Mouse (Mus musculus): ENCODE measurements at regions not wholly inside any gene's neighbourhood (a gene's known extent, or its start where the extent isn't known, plus 50 kb on each side); places are given as distances from the start of the nearest gene placed in this dataset.
A peak's percentile ranks its signal among the peaks of the same experiment; 100 is the strongest.

DNA sequence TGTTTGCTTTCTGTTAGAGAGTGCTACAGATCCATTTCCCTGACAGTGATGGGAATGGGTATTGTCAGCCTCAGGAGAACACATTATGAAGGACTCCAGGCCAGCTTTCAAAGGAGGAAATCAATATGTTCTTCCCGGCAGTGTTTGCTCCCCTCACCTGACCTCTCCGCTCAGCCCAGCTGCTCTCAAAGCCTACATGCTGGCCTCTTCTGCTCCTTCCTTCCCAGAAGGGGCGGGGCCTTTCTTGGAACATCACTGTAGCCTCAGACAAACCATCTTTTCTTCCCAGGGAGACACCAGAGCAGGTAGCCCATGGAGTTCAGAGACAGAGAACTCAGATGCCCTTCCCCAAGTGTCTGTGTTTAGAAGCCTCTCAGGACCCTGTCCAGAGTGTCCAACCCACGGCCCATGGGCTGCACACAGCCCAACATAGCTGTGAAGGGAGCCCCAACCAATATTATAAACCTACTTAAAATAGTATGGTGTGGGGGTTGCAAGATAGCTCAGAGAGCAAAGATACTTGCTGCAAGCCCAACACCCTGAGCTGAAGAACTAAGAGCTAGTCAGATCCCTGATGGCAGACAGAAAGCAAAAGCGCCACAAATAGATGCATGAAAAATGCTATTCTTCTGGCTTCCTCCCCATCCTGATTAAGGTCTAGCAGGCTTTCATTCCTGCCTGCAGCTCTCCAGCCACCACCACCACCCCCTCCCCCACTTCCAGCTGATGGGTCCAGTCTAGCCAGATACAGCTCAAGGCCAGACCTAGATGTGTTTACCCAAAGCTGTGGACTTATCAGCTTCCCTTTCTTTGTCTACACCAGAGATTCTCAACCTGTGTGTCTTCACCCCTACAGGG is 141.8 kb upstream of the Hs6st1 start:
- Histone ChIP-seq H3K4me1 (ENCODE audit: control insufficient read depth, insufficient read depth, low read length) (peaks cover 19% of the 10 kb centered on the region), H3K9me3 (replicated peaks; ENCODE audit: control insufficient read depth, low read length) (no peaks in the 10 kb centered on the region), H3K4me3 (ENCODE audit: low read depth, low read length) (no peak overlapping the region), H3K36me3 (ENCODE audit: control insufficient read depth, insufficient read depth, low read length) (no peaks in the 10 kb centered on the region), H3K9ac (ENCODE audit: low read depth, low read length) (peak overlapping the region; percentile 46), H3K27ac (ENCODE audit: low read depth, low read length) (peak overlapping the region; percentile 89), H3K4me2 (peak overlapping the region; percentile 16; the same call in 1 of the 2 replicates), H3K27me3 (ENCODE audit: control insufficient read depth, insufficient read depth, low read length) (no peaks in the 10 kb centered on the region)
- peak; percentile 78 for ATAC-seq (replicated peaks; ENCODE audit: insufficient number of reproducible peaks, low FRiP score, low TSS enrichment)
- WGBS (ENCODE audit: insufficient replicate concordance) = 40% methylated on average over 5 of the region's 5 CpGs

DNA sequence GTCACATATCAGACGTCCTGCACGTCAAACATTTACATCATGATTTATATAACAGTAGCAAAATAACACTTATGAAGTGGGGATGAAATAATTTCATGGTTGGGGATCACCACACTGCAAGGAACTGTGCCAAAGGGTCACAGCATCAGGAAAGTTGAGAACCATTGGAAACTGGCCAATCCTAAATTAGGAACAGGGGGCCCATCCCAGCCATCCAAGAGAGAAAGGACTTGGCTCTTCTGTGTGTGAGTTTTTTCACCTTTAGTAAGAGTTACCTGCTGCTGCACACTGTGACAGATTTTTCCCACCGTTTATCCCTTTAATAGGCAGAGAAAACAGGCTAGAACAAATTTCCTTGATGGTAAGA is 141.2 kb upstream of the Hs6st1 start:
- no peaks in the 10 kb centered on the region for H3K9me3 ChIP-seq (replicated peaks; ENCODE audit: control insufficient read depth, low read length)
- H3K4me1 ChIP-seq (ENCODE audit: control insufficient read depth, insufficient read depth, low read length) = peaks cover 19% of the 10 kb centered on the region
- WGBS (ENCODE audit: insufficient replicate concordance) = 28% methylated on average over 3 of the region's 3 CpGs
- H3K27me3 ChIP-seq (ENCODE audit: control insufficient read depth, insufficient read depth, low read length) = no peaks in the 10 kb centered on the region
- no peak overlapping the region for H3K4me3 ChIP-seq (ENCODE audit: low read depth, low read length)
- no peaks in the 10 kb centered on the region for H3K36me3 ChIP-seq (ENCODE audit: control insufficient read depth, insufficient read depth, low read length)
- H3K4me2 ChIP-seq = no peak overlapping the region
- no peak overlapping the region for H3K9ac ChIP-seq (ENCODE audit: low read depth, low read length)
- ATAC-seq (replicated peaks; ENCODE audit: insufficient number of reproducible peaks, low FRiP score, low TSS enrichment) = no peak
- peak overlapping the region; percentile 89 for H3K27ac ChIP-seq (ENCODE audit: low read depth, low read length)

DNA sequence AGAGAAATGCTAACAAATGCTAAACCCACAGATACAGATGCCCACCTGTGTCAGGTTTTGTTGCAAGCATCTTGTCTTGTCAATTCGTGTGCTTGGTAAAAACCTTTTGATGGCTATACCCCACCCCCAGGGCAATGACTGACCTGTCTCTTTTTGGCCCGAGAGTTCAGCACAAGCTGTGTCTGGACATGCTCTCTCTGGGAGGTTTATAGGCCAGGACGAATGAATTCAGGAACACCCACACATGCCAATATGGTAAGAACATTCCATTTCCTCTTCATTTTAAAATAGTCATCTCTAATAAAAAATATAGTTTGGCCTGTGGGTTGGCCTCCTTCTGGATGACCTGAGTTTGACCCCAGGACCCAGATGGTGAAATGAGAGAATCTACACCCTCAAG is 137.8 kb upstream of the Hs6st1 start:
- Histone ChIP-seq H3K4me3 (ENCODE audit: low read depth, low read length) (no peak overlapping the region), H3K9me3 (replicated peaks; ENCODE audit: control insufficient read depth, low read length) (no peaks in the 10 kb centered on the region), H3K9ac (ENCODE audit: low read depth, low read length) (no peak overlapping the region), H3K27me3 (ENCODE audit: control insufficient read depth, insufficient read depth, low read length) (no peaks in the 10 kb centered on the region), H3K4me1 (ENCODE audit: control insufficient read depth, insufficient read depth, low read length) (peaks cover 28% of the 10 kb centered on the region), H3K36me3 (ENCODE audit: control insufficient read depth, insufficient read depth, low read length) (no peaks in the 10 kb centered on the region), H3K4me2 (no peak overlapping the region), H3K27ac (ENCODE audit: low read depth, low read length) (no peak overlapping the region)
- no peak for ATAC-seq (replicated peaks; ENCODE audit: insufficient number of reproducible peaks, low FRiP score, low TSS enrichment)
- 59% methylated on average over 3 of the region's 3 CpGs for WGBS (ENCODE audit: insufficient replicate concordance)

DNA sequence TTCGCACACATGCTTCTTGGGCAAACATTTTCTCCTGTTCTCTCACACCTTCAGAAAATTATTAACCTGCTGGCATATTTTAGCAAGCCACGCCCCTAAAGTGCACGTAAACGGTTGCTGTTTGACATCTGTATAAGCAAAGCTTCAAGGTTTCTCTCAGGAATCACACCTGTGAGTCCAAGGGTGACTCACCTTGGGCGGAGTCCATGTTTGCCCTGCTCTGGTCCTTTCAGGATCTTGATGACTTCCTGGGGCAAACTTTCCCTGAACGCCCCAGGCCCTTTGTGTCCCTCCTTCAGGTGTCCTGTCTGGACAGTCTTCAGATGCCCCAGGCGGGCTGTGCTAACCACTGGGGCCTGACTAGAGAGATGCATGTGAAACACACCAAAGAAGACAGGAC is 137.1 kb upstream of the Hs6st1 start:
- peaks cover 21% of the 10 kb centered on the region for H3K4me1 ChIP-seq (ENCODE audit: control insufficient read depth, insufficient read depth, low read length)
- H3K4me3 ChIP-seq (ENCODE audit: low read depth, low read length) = no peak overlapping the region
- H3K9ac ChIP-seq (ENCODE audit: low read depth, low read length) = no peak overlapping the region
- H3K9me3 ChIP-seq (replicated peaks; ENCODE audit: control insufficient read depth, low read length) = no peaks in the 10 kb centered on the region
- WGBS (ENCODE audit: insufficient replicate concordance) = 80% methylated on average over 7 of the region's 7 CpGs
- no peaks in the 10 kb centered on the region for H3K36me3 ChIP-seq (ENCODE audit: control insufficient read depth, insufficient read depth, low read length)
- H3K27me3 ChIP-seq (ENCODE audit: control insufficient read depth, insufficient read depth, low read length) = no peaks in the 10 kb centered on the region
- no peak overlapping the region for H3K4me2 ChIP-seq
- no peak overlapping the region for H3K27ac ChIP-seq (ENCODE audit: low read depth, low read length)
- ATAC-seq (replicated peaks; ENCODE audit: insufficient number of reproducible peaks, low FRiP score, low TSS enrichment) = no peak

DNA sequence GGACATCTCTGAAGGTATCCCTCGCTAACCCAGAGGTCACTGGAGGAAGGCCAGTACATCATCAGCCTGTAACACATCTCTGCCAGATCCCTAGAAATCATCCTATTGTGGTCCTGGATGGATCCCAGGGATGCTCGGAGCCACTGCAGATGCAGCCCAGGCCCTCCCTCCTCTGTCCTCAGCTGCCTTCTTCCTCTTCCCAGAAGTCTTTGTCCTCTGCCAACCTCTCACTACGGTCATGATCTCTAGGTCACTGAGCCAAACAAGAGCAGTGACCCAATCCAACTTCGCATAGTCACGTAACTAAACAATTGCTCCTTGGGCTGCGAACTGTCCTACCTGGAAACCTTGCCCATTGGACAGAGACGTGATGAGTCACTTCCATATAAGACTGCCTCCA is 134.7 kb upstream of the Hs6st1 start:
- no peak for ATAC-seq (replicated peaks; ENCODE audit: insufficient number of reproducible peaks, low FRiP score, low TSS enrichment)
- WGBS (ENCODE audit: insufficient replicate concordance) = 91% methylated on average over 7 of the region's 7 CpGs
- no peak overlapping the region for H3K4me3 ChIP-seq (ENCODE audit: low read depth, low read length)
- no peak overlapping the region for H3K27ac ChIP-seq (ENCODE audit: low read depth, low read length)
- H3K9me3 ChIP-seq (replicated peaks; ENCODE audit: control insufficient read depth, low read length) = no peaks in the 10 kb centered on the region
- H3K9ac ChIP-seq (ENCODE audit: low read depth, low read length) = no peak overlapping the region
- H3K36me3 ChIP-seq (ENCODE audit: control insufficient read depth, insufficient read depth, low read length) = no peaks in the 10 kb centered on the region
- peaks cover 13% of the 10 kb centered on the region for H3K4me1 ChIP-seq (ENCODE audit: control insufficient read depth, insufficient read depth, low read length)
- no peaks in the 10 kb centered on the region for H3K27me3 ChIP-seq (ENCODE audit: control insufficient read depth, insufficient read depth, low read length)
- no peak overlapping the region for H3K4me2 ChIP-seq

DNA sequence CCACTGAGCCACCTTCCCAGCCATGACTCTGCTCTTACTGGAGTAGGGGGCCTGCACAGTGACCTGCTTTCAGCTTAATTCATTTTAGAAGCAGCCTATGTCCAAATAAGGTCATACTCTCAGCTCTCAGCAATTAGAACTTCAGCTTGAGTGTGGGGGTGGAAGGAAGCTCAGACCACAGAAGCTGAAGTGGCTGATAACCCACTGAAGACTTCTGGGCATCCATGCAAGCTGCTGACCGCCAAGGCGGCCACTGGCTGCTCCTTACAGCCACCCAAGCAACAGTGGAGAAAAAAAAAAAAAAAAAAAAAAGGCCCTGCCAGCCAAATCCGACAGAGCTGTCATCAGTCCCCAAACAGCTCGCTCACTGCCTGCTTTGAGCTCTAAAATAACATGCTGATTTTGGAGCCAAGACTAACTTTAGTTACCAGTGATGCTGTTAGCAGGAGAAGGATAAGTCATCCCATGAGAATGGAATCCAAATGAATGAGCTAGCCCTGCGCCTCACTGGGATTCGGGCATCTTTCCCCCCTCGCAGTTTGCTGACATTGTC is 133.0 kb upstream of the Hs6st1 start:
- H3K27ac ChIP-seq (ENCODE audit: low read depth, low read length) = peak overlapping the region; percentile 85
- ATAC-seq (replicated peaks; ENCODE audit: insufficient number of reproducible peaks, low FRiP score, low TSS enrichment) = peak; percentile 62
- WGBS (ENCODE audit: insufficient replicate concordance) = 14% methylated on average over 7 of the region's 7 CpGs

DNA sequence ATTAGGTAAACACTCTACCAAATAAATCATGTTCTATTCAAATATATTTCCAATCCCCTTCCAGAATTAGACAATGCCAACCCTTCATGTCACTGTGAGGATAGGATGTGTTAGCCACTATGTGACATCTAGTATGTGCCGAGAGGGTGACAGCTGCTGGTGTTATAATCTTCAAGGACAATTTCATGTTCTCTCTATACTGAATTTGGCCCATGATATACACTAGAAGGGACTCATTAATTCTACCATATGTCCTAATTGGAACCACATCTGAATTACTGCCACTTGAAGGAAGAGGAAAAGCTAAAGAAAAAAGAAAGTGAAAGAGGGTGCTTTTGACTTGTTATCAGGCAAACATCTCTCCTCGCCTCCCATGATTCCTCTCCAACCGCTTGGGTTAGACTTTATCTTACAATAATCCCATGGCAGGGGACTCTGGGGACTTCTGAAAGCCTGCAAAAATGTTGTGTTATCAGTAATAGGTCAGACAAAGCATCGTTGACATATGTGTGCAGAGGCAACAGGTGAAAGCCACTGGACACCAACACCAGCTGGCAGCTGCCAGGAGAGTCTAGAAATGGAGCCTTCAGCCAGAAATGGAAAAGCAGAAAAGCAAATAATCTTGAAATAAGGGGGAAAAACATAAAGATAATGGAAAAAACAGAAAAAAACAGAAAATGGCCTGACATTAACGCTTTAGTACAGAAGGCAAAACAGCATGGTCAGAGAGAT is 131.7 kb upstream of the Hs6st1 start:
- Histone ChIP-seq H3K36me3 (ENCODE audit: control insufficient read depth, insufficient read depth, low read length) (no peaks in the 10 kb centered on the region), H3K4me2 (no peak overlapping the region), H3K4me3 (ENCODE audit: low read depth, low read length) (no peak overlapping the region), H3K9me3 (replicated peaks; ENCODE audit: control insufficient read depth, low read length) (no peaks in the 10 kb centered on the region), H3K4me1 (ENCODE audit: control insufficient read depth, insufficient read depth, low read length) (peaks cover 22% of the 10 kb centered on the region), H3K27ac (ENCODE audit: low read depth, low read length) (peak overlapping the region; percentile 85; the same call in 1 of the 2 replicates), H3K27me3 (ENCODE audit: control insufficient read depth, insufficient read depth, low read length) (no peaks in the 10 kb centered on the region), H3K9ac (ENCODE audit: low read depth, low read length) (no peak overlapping the region)
- 46% methylated on average over 5 of the region's 5 CpGs for WGBS (ENCODE audit: insufficient replicate concordance)
- no peak for ATAC-seq (replicated peaks; ENCODE audit: insufficient number of reproducible peaks, low FRiP score, low TSS enrichment)

More for the DNA sequence above, 133.0 kb upstream of the Hs6st1 start:
- no peak overlapping the region for H3K4me3 ChIP-seq (ENCODE audit: low read depth, low read length)
- H3K27me3 ChIP-seq (ENCODE audit: control insufficient read depth, insufficient read depth, low read length) = no peaks in the 10 kb centered on the region
- no peak overlapping the region for H3K4me2 ChIP-seq
- no peaks in the 10 kb centered on the region for H3K9me3 ChIP-seq (replicated peaks; ENCODE audit: control insufficient read depth, low read length)
- no peaks in the 10 kb centered on the region for H3K36me3 ChIP-seq (ENCODE audit: control insufficient read depth, insufficient read depth, low read length)
- H3K9ac ChIP-seq (ENCODE audit: low read depth, low read length) = no peak overlapping the region
- peaks cover 13% of the 10 kb centered on the region for H3K4me1 ChIP-seq (ENCODE audit: control insufficient read depth, insufficient read depth, low read length)

DNA sequence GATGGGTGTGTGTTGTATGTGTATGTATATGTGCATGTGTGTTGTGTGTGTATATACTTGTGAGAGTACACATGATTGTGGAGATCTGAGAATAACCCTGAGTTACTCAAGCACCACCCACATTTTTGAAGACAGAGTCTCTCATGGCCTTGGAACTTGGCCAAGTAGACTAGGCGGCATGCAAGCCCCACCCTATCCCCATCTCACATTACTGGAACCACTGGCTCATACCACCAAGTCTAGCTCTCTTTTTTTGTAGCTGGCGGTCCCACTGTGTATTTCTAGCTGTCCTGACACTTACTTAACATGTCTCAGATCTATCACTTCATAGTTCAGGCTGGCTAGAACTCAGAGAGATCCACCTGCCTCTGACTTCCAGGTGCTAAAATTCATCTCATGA is 128.0 kb upstream of the Hs6st1 start:
- no peak overlapping the region for H3K4me2 ChIP-seq
- no peak overlapping the region for H3K27ac ChIP-seq (ENCODE audit: low read depth, low read length)
- ATAC-seq (replicated peaks; ENCODE audit: insufficient number of reproducible peaks, low FRiP score, low TSS enrichment) = no peak
- H3K9ac ChIP-seq (ENCODE audit: low read depth, low read length) = no peak overlapping the region
- 64% methylated on average over 2 of the region's 2 CpGs for WGBS (ENCODE audit: insufficient replicate concordance)
- peaks cover 25% of the 10 kb centered on the region for H3K4me1 ChIP-seq (ENCODE audit: control insufficient read depth, insufficient read depth, low read length)
- H3K27me3 ChIP-seq (ENCODE audit: control insufficient read depth, insufficient read depth, low read length) = no peaks in the 10 kb centered on the region
- H3K9me3 ChIP-seq (replicated peaks; ENCODE audit: control insufficient read depth, low read length) = no peaks in the 10 kb centered on the region
- no peak overlapping the region for H3K4me3 ChIP-seq (ENCODE audit: low read depth, low read length)
- H3K36me3 ChIP-seq (ENCODE audit: control insufficient read depth, insufficient read depth, low read length) = no peaks in the 10 kb centered on the region

All from heart, embryonic 11.5 days (tissue).